Mouse (Mus musculus) limb, embryonic 15.5 days (tissue): ENCODE measurements at regions not wholly inside any gene's neighbourhood (a gene's known extent, or its start where the extent isn't known, plus 50 kb on each side); places are given as distances from the start of the nearest gene placed in this dataset.

ENCODE experiments used
- ATAC-seq: fragments of 200-750 bp; cut with Nextera tagmentation; 2 replicates; pipeline ENCODE4 v1.8.0; 2017; ENCODE audit warnings: low read depth, moderate TSS enrichment; ENCODE audit not compliant: insufficient number of reproducible peaks, low FRiP score, low TSS enrichment
- H3K27ac ChIP-seq: fragments of 300-500 bp; sonication (generic); 2 replicates; pipeline ENCODE4 v1.5.1; 2015; ENCODE audit warnings: moderate library complexity, mild to moderate bottlenecking, inconsistent platforms
- H3K27me3 ChIP-seq: fragments of 300-500 bp; sonication (generic); 2 replicates; pipeline ENCODE4 v1.6.1; 2015; ENCODE audit warnings: inconsistent platforms
- H3K36me3 ChIP-seq: fragments of 300-500 bp; sonication (generic); 2 replicates; pipeline ENCODE4 v1.6.1; 2015; ENCODE audit warnings: inconsistent platforms
- H3K4me1 ChIP-seq: fragments of 300-500 bp; sonication (generic); 2 replicates; pipeline ENCODE4 v1.6.1; 2015; ENCODE audit warnings: inconsistent platforms
- H3K4me2 ChIP-seq: fragments of 300-500 bp; sonication (generic); 2 replicates; pipeline ENCODE4 v1.6.1; 2015; ENCODE audit warnings: mild to moderate bottlenecking, inconsistent platforms
- H3K4me3 ChIP-seq: fragments of 300-500 bp; sonication (generic); 2 replicates; pipeline ENCODE4 v1.5.1; 2015; ENCODE audit warnings: mild to moderate bottlenecking, inconsistent platforms
- H3K9ac ChIP-seq: fragments of 300-500 bp; sonication (generic); 2 replicates; pipeline ENCODE4 v1.6.1; 2015; ENCODE audit warnings: inconsistent platforms
- H3K9me3 ChIP-seq: fragments of 300-500 bp; sonication (generic); 2 replicates; pipeline ENCODE4 v1.6.1; 2016; ENCODE audit warnings: inconsistent platforms
- whole genome bisulfite sequencing: fragments of 180-500 bp; shearing (Covaris S2); methylation state at CpG from one replicate; pipeline ENCODE4 v1.1.7; 2015; 5-methylcytosine and 5-hydroxymethylcytosine counted together

- Histone ChIP-seq H3K27ac (no peak overlapping the region), H3K9me3 (no peaks in the 10 kb centered on the region), H3K9ac (no peak overlapping the region), H3K4me3 (no peak overlapping the region), H3K4me2 (no peak overlapping the region), H3K36me3 (no peaks in the 10 kb centered on the region), H3K4me1 (0 out of 2 replicates have a peak, but pooled peaks cover 2% of the 10 kb centered on the region), H3K27me3 (no peaks in the 10 kb centered on the region)
- 50% methylated on average over 13 of the region's 13 CpGs for WGBS
- no peak for ATAC-seq
These were observed 62.5 kb downstream of the Cavin4 start for GRCm38 (mm10) chr4:48725660-48726348.

- no peaks in the 10 kb centered on the region for H3K9me3 ChIP-seq
- WGBS, result 88% methylated on average over 11 of the region's 11 CpGs
- no peak overlapping the region for H3K9ac ChIP-seq
- no peaks in the 10 kb centered on the region for H3K27me3 ChIP-seq
- no peaks in the 10 kb centered on the region for H3K36me3 ChIP-seq
- H3K27ac ChIP-seq, result no peak overlapping the region
- H3K4me2 ChIP-seq, result no peak overlapping the region
- H3K4me3 ChIP-seq, result no peak overlapping the region
- ATAC-seq, result no peak
- H3K4me1 ChIP-seq, result 0 out of 2 replicates have a peak, but pooled peaks cover 2% of the 10 kb centered on the region
These were observed 63.1 kb downstream of the Cavin4 start for GRCm38 (mm10) chr4:48726349-48726835.

- H3K27ac ChIP-seq, result no peak overlapping the region
- H3K4me2 ChIP-seq, result no peak overlapping the region
- no peaks in the 10 kb centered on the region for H3K27me3 ChIP-seq
- H3K36me3 ChIP-seq, result no peaks in the 10 kb centered on the region
- H3K4me3 ChIP-seq, result no peak overlapping the region
- H3K9ac ChIP-seq, result no peak overlapping the region
- WGBS, result 37% methylated on average over 10 of the region's 10 CpGs
- H3K4me1 ChIP-seq, result 0 out of 2 replicates have a peak, but pooled peaks cover 5% of the 10 kb centered on the region
- ATAC-seq, result no peak
- no peaks in the 10 kb centered on the region for H3K9me3 ChIP-seq
These were observed 71.7 kb downstream of the Cavin4 start for GRCm38 (mm10) chr4:48734854-48735564.

- H3K27me3 ChIP-seq, result no peaks in the 10 kb centered on the region
- H3K9me3 ChIP-seq, result no peaks in the 10 kb centered on the region
- H3K27ac ChIP-seq, result no peak overlapping the region
- no peaks in the 10 kb centered on the region for H3K36me3 ChIP-seq
- H3K9ac ChIP-seq, result no peak overlapping the region
- no peaks in the 10 kb centered on the region for H3K4me1 ChIP-seq
- WGBS, result 51% methylated on average over 3 of the region's 3 CpGs
- no peak for ATAC-seq
- no peak overlapping the region for H3K4me2 ChIP-seq
- no peak overlapping the region for H3K4me3 ChIP-seq
These were observed 82.9 kb downstream of the Cavin4 start for GRCm38 (mm10) chr4:48746237-48746636.

- 85% methylated on average over 7 of the region's 7 CpGs for WGBS
- Histone ChIP-seq H3K36me3 (no peaks in the 10 kb centered on the region), H3K9me3 (no peaks in the 10 kb centered on the region), H3K9ac (no peak overlapping the region), H3K4me1 (no peaks in the 10 kb centered on the region), H3K27ac (no peak overlapping the region), H3K4me3 (no peak overlapping the region), H3K27me3 (no peaks in the 10 kb centered on the region), H3K4me2 (no peak overlapping the region)
- ATAC-seq, result no peak
These were observed 86.3 kb downstream of the Cavin4 start for GRCm38 (mm10) chr4:48749566-48749965.

- 83% methylated on average over 5 of the region's 5 CpGs for WGBS
- Histone ChIP-seq H3K4me3 (no peak overlapping the region), H3K4me2 (no peak overlapping the region), H3K36me3 (no peaks in the 10 kb centered on the region), H3K4me1 (0 out of 2 replicates have a peak, but pooled peaks cover 4% of the 10 kb centered on the region), H3K9me3 (no peaks in the 10 kb centered on the region), H3K9ac (no peak overlapping the region), H3K27ac (no peak overlapping the region), H3K27me3 (no peaks in the 10 kb centered on the region)
- no peak for ATAC-seq
These were observed 86.8 kb downstream of the Cavin4 start for GRCm38 (mm10) chr4:48750087-48750486.

- H3K36me3 ChIP-seq, result no peaks in the 10 kb centered on the region
- H3K27me3 ChIP-seq, result no peaks in the 10 kb centered on the region
- H3K4me3 ChIP-seq, result no peak overlapping the region
- peak; percentile 76; the same call in 1 of the 2 replicates for ATAC-seq
- 0 out of 2 replicates have a peak, but pooled peaks cover 4% of the 10 kb centered on the region for H3K4me1 ChIP-seq
- H3K4me2 ChIP-seq, result no peak overlapping the region
- no peak overlapping the region for H3K9ac ChIP-seq
- peak overlapping the region; percentile 68 for H3K27ac ChIP-seq
- 49% methylated on average over 13 of the region's 13 CpGs for WGBS
- no peaks in the 10 kb centered on the region for H3K9me3 ChIP-seq
These were observed 91.3 kb downstream of the Cavin4 start for GRCm38 (mm10) chr4:48754466-48755171.

GRCm38 (mm10) chr4:48760625-48761024, 97.3 kb downstream of the Cavin4 start:
- Histone ChIP-seq H3K4me3 (no peak overlapping the region), H3K9me3 (no peaks in the 10 kb centered on the region), H3K27me3 (no peaks in the 10 kb centered on the region), H3K36me3 (no peaks in the 10 kb centered on the region), H3K4me1 (no peaks in the 10 kb centered on the region), H3K27ac (no peak overlapping the region), H3K4me2 (no peak overlapping the region), H3K9ac (no peak overlapping the region)
- WGBS, result 75% methylated on average over 8 of the region's 8 CpGs
- ATAC-seq, result no peak

GRCm38 (mm10) chr4:48766458-48766857, 103.1 kb downstream of the Cavin4 start:
- Histone ChIP-seq H3K27ac (no peak overlapping the region), H3K4me1 (peaks cover 4% of the 10 kb centered on the region), H3K4me2 (no peak overlapping the region), H3K4me3 (no peak overlapping the region), H3K9me3 (no peaks in the 10 kb centered on the region), H3K27me3 (no peaks in the 10 kb centered on the region), H3K36me3 (no peaks in the 10 kb centered on the region), H3K9ac (no peak overlapping the region)
- 84% methylated on average over 1 of the region's 1 CpGs for WGBS
- ATAC-seq, result no peak

- ATAC-seq, result no peak
- no peaks in the 10 kb centered on the region for H3K36me3 ChIP-seq
- peaks cover 4% of the 10 kb centered on the region for H3K4me1 ChIP-seq
- H3K9me3 ChIP-seq, result no peaks in the 10 kb centered on the region
- H3K27me3 ChIP-seq, result peaks cover 3% of the 10 kb centered on the region; the same call in 1 of the 2 replicates
- H3K4me2 ChIP-seq, result no peak overlapping the region
- no peak overlapping the region for H3K9ac ChIP-seq
- H3K4me3 ChIP-seq, result no peak overlapping the region
- H3K27ac ChIP-seq, result no peak overlapping the region
- WGBS, result 20% methylated on average over 3 of the region's 3 CpGs
These were observed 107.2 kb downstream of the Cavin4 start for GRCm38 (mm10) chr4:48770403-48770953.

GRCm38 (mm10) chr4:48770954-48771665, 107.8 kb downstream of the Cavin4 start:
- Histone ChIP-seq H3K4me2 (peak overlapping the region; percentile 29), H3K9ac (no peak overlapping the region), H3K4me3 (0 out of 2 replicates have a peak overlapping the region, but pooled peaks have one; percentile 7), H3K36me3 (no peaks in the 10 kb centered on the region), H3K27ac (peak overlapping the region; percentile 54), H3K27me3 (peaks cover 3% of the 10 kb centered on the region; the same call in 1 of the 2 replicates), H3K4me1 (peaks cover 4% of the 10 kb centered on the region), H3K9me3 (no peaks in the 10 kb centered on the region)
- WGBS, result 22% methylated on average over 14 of the region's 14 CpGs
- peak; percentile 69; the same call in 1 of the 2 replicates for ATAC-seq
